Mouse (Mus musculus) ES-Bruce4 (cell line): ENCODE results near the gene Slc25a47. TPM values are rescaled to one million over a fixed set of nuclear protein-coding genes. Genes with fewer than 3 reads are reported as not detected.

Source experiments
- H3K27ac ChIP-seq: 2 replicates; pipeline ENCODE4 v1.5.1; 2012; ENCODE audit warnings: low read length, inconsistent platforms; ENCODE audit not compliant: insufficient read depth
- H3K27me3 ChIP-seq: 2 replicates; pipeline ENCODE4 v1.6.1; 2012; ENCODE audit warnings: mild to moderate bottlenecking, low read length, inconsistent platforms; ENCODE audit not compliant: control insufficient read depth, poor library complexity, insufficient read depth, severe bottlenecking
- H3K36me3 ChIP-seq: 2 replicates; pipeline ENCODE4 v1.6.1; 2012; ENCODE audit warnings: inconsistent platforms, mild to moderate bottlenecking, low read length, moderate library complexity; ENCODE audit not compliant: control insufficient read depth, poor library complexity, insufficient read depth, severe bottlenecking
- H3K4me1 ChIP-seq: one replicate; pipeline ENCODE4 v1.8.1; 2011; ENCODE audit warnings: low read length; ENCODE audit not compliant: control insufficient read depth, insufficient read depth
- H3K4me3 ChIP-seq: 2 replicates; pipeline ENCODE4 v1.5.1; 2011; ENCODE audit warnings: low read depth, mild to moderate bottlenecking, low read length
- H3K9ac ChIP-seq: 2 replicates; pipeline ENCODE4 v1.6.1; 2012; ENCODE audit warnings: low read depth, mild to moderate bottlenecking, inconsistent platforms; ENCODE audit not compliant: poor library complexity, severe bottlenecking
- H3K9me3 ChIP-seq: replicated peaks from 2 replicates; pipeline ENCODE4 v1.6.1; 2012; ENCODE audit warnings: mild to moderate bottlenecking, low read length, inconsistent platforms; ENCODE audit not compliant: control insufficient read depth, poor library complexity, insufficient read depth, severe bottlenecking
- CTCF ChIP-seq: IDR thresholded peaks from one replicate; pipeline ENCODE4 v1.8.1; 2011; ENCODE audit warnings: low read depth, low read length
- EP300 ChIP-seq: IDR thresholded peaks from 2 replicates; pipeline ENCODE4 v1.6.1; 2011; ENCODE audit warnings: low read depth, low read length; ENCODE audit not compliant: insufficient read depth
- POLR2A ChIP-seq: IDR thresholded peaks from one replicate; pipeline ENCODE4 v1.8.1; 2011; ENCODE audit warnings: low read length; ENCODE audit not compliant: insufficient read depth
- polyA plus RNA-seq: library from polyadenylated mRNA; stranded (reverse); fragments of >200 nt; gene quantifications from 2 replicates; pipeline ENCODE4 v1.2.4, GENCODE M21; 2011; ENCODE audit warnings: low read depth; ENCODE audit not compliant: missing spikeins, insufficient read depth, insufficient read length

The Slc25a47 gene
- polyA plus RNA-seq, 1 experiment = 3.6 TPM

- Histone ChIP-seq H3K9ac (no peak overlapping the region), H3K4me3 (no peak overlapping the region), H3K4me1 (no peaks in the 10 kb centered on the region), H3K27me3 (no peaks in the 10 kb centered on the region), H3K27ac (no peak overlapping the region), H3K9me3 (no peaks in the 10 kb centered on the region), H3K36me3 (peaks cover 31% of the 10 kb centered on the region)
- no peak for TF ChIP-seq POLR2A
- no peak for TF ChIP-seq CTCF
- TF ChIP-seq EP300 = no peak
These were observed 45.3 kb downstream of the Slc25a47 start for GRCm38 (mm10) chr12:108881192-108881591.

GRCm38 (mm10) chr12:108882776-108883175 is 46.9 kb downstream of the Slc25a47 start:
- Histone ChIP-seq H3K4me3 (no peak overlapping the region), H3K27me3 (no peaks in the 10 kb centered on the region), H3K4me1 (no peaks in the 10 kb centered on the region), H3K9ac (no peak overlapping the region), H3K36me3 (peaks cover 39% of the 10 kb centered on the region), H3K27ac (no peak overlapping the region), H3K9me3 (no peaks in the 10 kb centered on the region)
- TF ChIP-seq CTCF (no peak), POLR2A (no peak), EP300 (no peak)

GRCm38 (mm10) chr12:108885906-108886305 is 50.1 kb downstream of the Slc25a47 start:
- no peaks in the 10 kb centered on the region for H3K27me3 ChIP-seq
- H3K9ac ChIP-seq = no peak overlapping the region
- TF ChIP-seq EP300 (no peak), CTCF (no peak), POLR2A (no peak)

GRCm38 (mm10) chr12:108887077-108887476 is 51.2 kb downstream of the Slc25a47 start:
- no peak for TF ChIP-seq EP300
- no peak for TF ChIP-seq CTCF
- TF ChIP-seq POLR2A = no peak
- Histone ChIP-seq H3K36me3 (peaks cover 34% of the 10 kb centered on the region), H3K9me3 (no peaks in the 10 kb centered on the region), H3K4me1 (no peaks in the 10 kb centered on the region), H3K4me3 (no peak overlapping the region), H3K27me3 (no peaks in the 10 kb centered on the region), H3K27ac (no peak overlapping the region), H3K9ac (no peak overlapping the region)

More at GRCm38 (mm10) chr12:108885906-108886305, 50.1 kb downstream of the Slc25a47 start:
- Histone ChIP-seq H3K9me3 (no peaks in the 10 kb centered on the region), H3K27ac (no peak overlapping the region), H3K4me1 (no peaks in the 10 kb centered on the region), H3K4me3 (no peak overlapping the region), H3K36me3 (peaks cover 35% of the 10 kb centered on the region)

GRCm38 (mm10) chr12:108888632-108889031 is 52.8 kb downstream of the Slc25a47 start:
- TF ChIP-seq CTCF (no peak), EP300 (no peak), POLR2A (no peak)
- peaks cover 32% of the 10 kb centered on the region for H3K36me3 ChIP-seq
- H3K9ac ChIP-seq = no peak overlapping the region
- H3K27ac ChIP-seq = no peak overlapping the region
- H3K4me1 ChIP-seq = no peaks in the 10 kb centered on the region
- no peaks in the 10 kb centered on the region for H3K27me3 ChIP-seq
- H3K9me3 ChIP-seq = no peaks in the 10 kb centered on the region
- no peak overlapping the region for H3K4me3 ChIP-seq

GRCm38 (mm10) chr12:108892989-108893714 is 57.3 kb downstream of the Slc25a47 start, which contains the start of gene Wdr25:
Gene Wdr25 (plus strand): TSS chr12:108893631.
- peak within 1 kb of the TSS; percentile 100 for H3K4me3 ChIP-seq
- H3K9me3 ChIP-seq = no peaks in the 10 kb centered on the region
- peak within 1 kb of the TSS; percentile 81 for H3K9ac ChIP-seq
- H3K27ac ChIP-seq = 0 out of 2 replicates have a peak within 1 kb of the TSS, but pooled peaks have one; percentile 3
- H3K36me3 ChIP-seq = peaks cover 3% of the 10 kb centered on the region
- H3K27me3 ChIP-seq = no peaks in the 10 kb centered on the region
- TF ChIP-seq CTCF (no peak), POLR2A (no peak), EP300 (no peak)
- no peaks in the 10 kb centered on the region for H3K4me1 ChIP-seq
